Mouse (Mus musculus) urinary bladder, postnatal 14 days (tissue): ENCODE measurements around the gene Rfc1.

Experiments
- DNase-seq: peaks from one replicate; pipeline ENCODE4 v3.0.0; 2021; ENCODE audit warnings: low spot score

Gene Rfc1

GRCm38 (mm10) chr5:65335298-65336074, at the start of gene Rfc1:
Gene Rfc1 (minus strand): TSS chr5:65335670.
- DNase-seq, result peak; percentile 84

GRCm38 (mm10) chr5:65374746-65375145, 39.3 kb upstream of the Rfc1 start:
- DNase-seq, result no peak

- no peak for DNase-seq
These were observed 36.1 kb upstream of the Rfc1 start for GRCm38 (mm10) chr5:65371551-65371950.

GRCm38 (mm10) chr5:65367837-65368236, 32.4 kb upstream of the Rfc1 start:
- DNase-seq, result no peak

- DNase-seq, result no peak
These were observed 22.3 kb upstream of the Rfc1 start for GRCm38 (mm10) chr5:65357771-65358170.

GRCm38 (mm10) chr5:65356851-65357250, 21.4 kb upstream of the Rfc1 start:
- DNase-seq, result no peak

GRCm38 (mm10) chr5:65354985-65355384, 19.5 kb upstream of the Rfc1 start:
- DNase-seq, result no peak

- no peak for DNase-seq
These were observed 18.6 kb upstream of the Rfc1 start for GRCm38 (mm10) chr5:65354097-65354496.

- DNase-seq, result no peak
These were observed 15.0 kb upstream of the Rfc1 start for GRCm38 (mm10) chr5:65350508-65350907.

GRCm38 (mm10) chr5:65348168-65348567, 12.7 kb upstream of the Rfc1 start, which contains the start of gene Klb:
Gene Klb (plus strand): TSS chr5:65348314.
- DNase-seq, result no peak

- no peak for DNase-seq
These were observed 4.7 kb upstream of the Rfc1 start for GRCm38 (mm10) chr5:65340167-65340566.

GRCm38 (mm10) chr5:65338394-65338793, 2.9 kb upstream of the Rfc1 start:
- DNase-seq, result no peak

GRCm38 (mm10) chr5:65336075-65336355, 545 bp upstream of the Rfc1 start:
- no peak for DNase-seq

- no peak for DNase-seq
These were observed 682 bp downstream of the Rfc1 start for GRCm38 (mm10) chr5:65334788-65335187.

- no peak for DNase-seq
These were observed 5.5 kb downstream of the Rfc1 start for GRCm38 (mm10) chr5:65329971-65330370.

GRCm38 (mm10) chr5:65326212-65326611, 9.3 kb downstream of the Rfc1 start:
- DNase-seq, result no peak

- no peak for DNase-seq
These were observed 10.6 kb downstream of the Rfc1 start for GRCm38 (mm10) chr5:65324758-65325355.

- no peak for DNase-seq
These were observed 11.2 kb downstream of the Rfc1 start for GRCm38 (mm10) chr5:65324271-65324670.

- peak; percentile 12 for DNase-seq
These were observed 13.3 kb downstream of the Rfc1 start for GRCm38 (mm10) chr5:65322165-65322564.

GRCm38 (mm10) chr5:65319176-65319575, 16.3 kb downstream of the Rfc1 start:
- DNase-seq, result no peak

GRCm38 (mm10) chr5:65308866-65309265, 26.6 kb downstream of the Rfc1 start:
- no peak for DNase-seq

- DNase-seq, result no peak
These were observed 27.3 kb downstream of the Rfc1 start for GRCm38 (mm10) chr5:65308208-65308607.

GRCm38 (mm10) chr5:65305516-65305915, 30.0 kb downstream of the Rfc1 start:
- DNase-seq, result no peak

GRCm38 (mm10) chr5:65300121-65300520, 35.3 kb downstream of the Rfc1 start:
- DNase-seq, result no peak
